12 mouse cellular contexts compared by ENCODE assay signal in the genomic region with DNA sequence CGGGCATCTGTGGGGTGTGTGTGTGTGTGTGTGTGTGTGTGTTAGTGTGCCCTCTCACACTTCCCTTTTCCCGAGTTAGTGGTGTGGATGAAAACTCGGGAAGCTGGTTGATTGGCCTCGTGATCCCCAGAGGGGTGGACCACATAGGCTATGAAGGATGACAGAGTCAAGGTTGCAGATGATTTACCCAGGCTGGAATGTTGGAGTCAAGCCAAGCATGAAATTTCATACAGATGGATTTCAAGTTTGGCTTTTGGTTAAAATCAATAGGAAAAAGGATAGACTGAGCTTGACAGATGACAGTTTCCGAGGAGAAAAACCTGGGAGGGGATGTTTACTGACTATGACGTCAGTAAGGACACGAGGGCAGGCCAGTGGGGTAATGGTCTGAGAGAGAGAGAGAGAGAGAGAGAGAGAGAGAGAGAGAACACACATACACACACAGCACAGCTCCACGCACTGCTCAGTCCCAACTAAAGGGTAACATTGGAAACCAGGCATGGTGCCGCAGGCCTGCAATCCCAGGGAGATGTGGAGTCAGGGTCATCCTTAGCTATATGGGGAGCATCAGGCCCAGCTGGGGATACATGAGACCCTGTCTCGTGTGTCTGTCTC. TPM values are rescaled to one million over a fixed set of nuclear protein-coding genes. Genes with fewer than 3 reads are reported as not detected.
DNase-seq lines count a peak whose midpoint lies in the region; ATAC-seq lines count a peak whose summit lies in the region.
"Had no signal": no experiment of that assay in that cellular context is flagged by ENCODE, and none has a peak within 500 bp of the region (broad histone marks: within the 10 kb centered on the region; RNA-seq: fewer than 3 reads in every experiment).

No protein-coding gene starts in this region.

- H3K4me3 ChIP-seq in kidney, embryonic 16.5 days (ENCODE audit: low read length): no peak overlapping the region
- H3K4me3 ChIP-seq: left cerebral cortex, adult 2 months; stomach, embryonic 15.5 days had no signal

- H3K4me1 ChIP-seq in kidney, embryonic 16.5 days (ENCODE audit: insufficient read depth, low read length): peaks cover 20% of the 10 kb centered on the region

- H3K4me2 ChIP-seq in kidney, embryonic 16.5 days (replicated peaks; ENCODE audit: low read depth, low read length): no peak overlapping the region
- H3K4me2 ChIP-seq: stomach, embryonic 15.5 days had no signal

- H3K9me3 ChIP-seq in kidney, embryonic 16.5 days (ENCODE audit: low read length): no peaks in the 10 kb centered on the region
- H3K9me3 ChIP-seq: stomach, embryonic 15.5 days had no signal

- H3K27me3 ChIP-seq in kidney, embryonic 16.5 days (ENCODE audit: insufficient read depth, low read length): no peaks in the 10 kb centered on the region
- H3K27me3 ChIP-seq: stomach, embryonic 15.5 days had no signal

- H3K9ac ChIP-seq in kidney, embryonic 16.5 days (replicated peaks; ENCODE audit: low read length): no peak overlapping the region
- H3K9ac ChIP-seq: stomach, embryonic 15.5 days had no signal

- WGBS in kidney, embryonic 16.5 days: 20% methylated on average over 9 of the region's 10 CpGs

- DNase-seq in adrenal gland, postnatal 14 days: peak; percentile 60
- no peak for DNase-seq in adrenal gland, postnatal 25 days
- DNase-seq in kidney, adult 11 months: no peak
- DNase-seq in Muller cell, postnatal 12 days (ENCODE audit: inconsistent ontology term): peak; percentile 69
- DNase-seq in kidney, postnatal 14 days: peak; percentile 41
- DNase-seq in spleen, postnatal 10 days (ENCODE audit: low spot score in 2 of 2): no peak
- no peak for DNase-seq in right cerebral cortex, adult 18-20 months
- DNase-seq: cerebellum, postnatal 25 days had no signal

- H3K36me3 ChIP-seq in kidney, embryonic 16.5 days (ENCODE audit: insufficient read depth, low read length): peaks cover 9% of the 10 kb centered on the region; the same call in 1 of the 2 replicates
- H3K36me3 ChIP-seq: stomach, embryonic 15.5 days had no signal

- ATAC-seq in kidney, embryonic 16.5 days (ENCODE audit: low FRiP score, low TSS enrichment): no peak; the same call in 1 of the 2 replicates

- peak overlapping the region; percentile 58; the same call in 1 of the 2 replicates for H3K27ac ChIP-seq in kidney, embryonic 16.5 days (ENCODE audit: low read length)
- H3K27ac ChIP-seq: left cerebral cortex, adult 2 months; stomach, embryonic 15.5 days had no signal

RNA-seq across cellular contexts. Expression of gene Ttyh2, which starts 12.4 kb away (rescaled TPM):
- 61.7 and 64.7 TPM in 2 replicates for total RNA-seq in adrenal gland, postnatal 14 days (2021)
- total RNA-seq in adrenal gland, postnatal 25 days (2021): 120 and 145 TPM in 2 replicates
- polyA plus RNA-seq in kidney, embryonic 16.5 days (2015; fragmentation: Nextera tagmentation; extraction: Ambion mirVana): 20.4 and 21.5 TPM in 2 replicates

RNA-seq across cellular contexts. Expression of gene Rpl38, which starts 19.4 kb away (rescaled TPM):
- total RNA-seq in adrenal gland, postnatal 14 days (2021): 1,048 and 1,188 TPM in 2 replicates
- 1,060 and 1,162 TPM in 2 replicates for total RNA-seq in adrenal gland, postnatal 25 days (2021)
- 802 and 841 TPM in 2 replicates for polyA plus RNA-seq in kidney, embryonic 16.5 days (2015; fragmentation: Nextera tagmentation; extraction: Ambion mirVana)

RNA-seq across cellular contexts. Expression of gene Dnaic2, which starts 39.5 kb away (rescaled TPM):
- total RNA-seq in adrenal gland, postnatal 14 days (2021): 0.44 and 0.64 TPM in 2 replicates
- total RNA-seq in adrenal gland, postnatal 25 days (2021): 0.67 and 1.2 TPM in 2 replicates
- 0.44 and 0.46 TPM in 2 replicates for polyA plus RNA-seq in kidney, embryonic 16.5 days (2015; fragmentation: Nextera tagmentation; extraction: Ambion mirVana)
- total RNA-seq: megakaryocyte progenitor cell, adult 5-6 weeks had no signal

Comparison
In these comparisons a context has a peak if more than half of its experiments do, and no peak if none do; other contexts are left out.
1. DNase-seq: peak in adrenal gland, postnatal 14 days (single experiment), Muller cell, postnatal 12 days (single experiment) and kidney, postnatal 14 days (single experiment); none in adrenal gland, postnatal 25 days (single experiment), kidney, adult 11 months (single experiment), spleen, postnatal 10 days (0 of 2) and right cerebral cortex, adult 18-20 months (single experiment).